Mouse (Mus musculus) CD8-positive naive resting alpha-beta T cell, adult 57 days (primary cell): Measurements from ENCODE around the gene Arhgef10l. TPM values are rescaled to one million over a fixed set of nuclear protein-coding genes. Genes with fewer than 3 reads are reported as not detected.

ENCODE experiments used
- total RNA-seq: library from RNA; stranded (reverse); gene quantifications from one replicate; pipeline ENCODE4 v1.2.4, GENCODE M21; 2023

Arhgef10l gene
- 0.77 TPM for total RNA-seq

DNA sequence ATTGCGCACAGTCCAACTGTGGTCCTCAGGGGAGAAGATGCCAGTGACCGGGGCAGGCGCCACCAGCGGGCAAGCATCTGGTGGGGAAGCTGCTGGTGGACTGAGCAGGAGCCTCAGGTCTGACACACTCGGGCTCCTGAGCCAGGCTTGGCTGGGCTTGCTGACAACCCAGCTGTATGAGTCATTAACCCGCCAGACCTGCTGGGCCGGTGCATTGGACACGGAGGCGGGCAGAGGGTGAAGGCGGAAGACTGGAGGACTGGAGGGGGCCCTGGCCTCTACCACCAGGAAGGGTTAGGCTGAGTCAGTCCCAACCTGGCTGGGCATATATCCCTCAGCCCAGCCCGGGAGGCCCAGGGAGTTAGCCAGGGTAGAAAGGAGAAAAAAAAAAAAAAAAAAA lies at the start of gene Arhgef10l:
Arhgef10l (minus strand) TSS at position 253 of the 400 bp plus-strand sequence.

DNA sequence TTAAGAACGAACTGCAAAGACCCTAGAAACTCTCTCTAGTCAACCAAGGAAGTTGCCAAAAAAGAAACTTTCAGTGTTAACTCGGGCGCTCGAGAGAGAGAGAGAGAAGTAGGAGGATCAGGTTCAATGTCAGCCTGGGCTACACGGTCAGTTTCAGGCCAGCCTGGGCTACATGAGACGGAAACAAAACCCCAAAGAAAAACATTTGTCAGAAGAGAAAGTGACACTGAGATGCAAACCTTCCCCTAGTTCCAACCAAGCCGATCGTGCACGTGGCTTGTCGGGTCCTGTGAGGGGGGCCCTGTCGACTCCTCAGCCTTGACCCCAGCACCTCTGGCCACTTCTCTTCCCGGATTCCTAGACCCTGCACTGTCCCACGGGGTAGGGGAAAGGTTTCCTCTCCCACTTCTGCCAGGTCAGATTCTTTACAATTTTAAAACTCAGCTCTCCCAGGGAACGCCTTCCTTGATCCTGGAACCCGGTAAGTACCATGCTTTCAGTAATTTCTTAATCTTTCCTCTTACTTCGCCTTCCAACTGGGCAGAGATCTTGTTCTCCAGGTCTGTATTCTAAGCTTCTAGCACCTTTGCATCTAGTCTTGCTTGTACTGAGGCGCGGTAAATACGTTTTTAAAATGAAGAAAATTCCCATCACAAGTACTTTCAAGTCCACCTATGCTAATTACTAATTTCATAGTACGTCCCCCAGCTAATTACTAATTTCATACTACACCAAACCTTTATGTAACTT lies 34.6 kb upstream of the Arhgef10l start, which contains the start of gene Rcc2:
Rcc2 (plus strand) TSS at position 273 of the 750 bp plus-strand sequence.

Other genes with a start within 250 kb of the Arhgef10l start
- gene Rcc2, start 34.5 kb upstream of the Arhgef10l start, total RNA-seq = 134 TPM
- gene Padi6, start 76.6 kb upstream of the Arhgef10l start, total RNA-seq = not detected
- 0.67 TPM for gene Padi4, start 108.2 kb upstream of the Arhgef10l start, total RNA-seq
- gene Padi3, start 144.6 kb upstream of the Arhgef10l start, total RNA-seq = not detected
- gene Padi1, start 179.8 kb upstream of the Arhgef10l start, total RNA-seq = 0.31 TPM
- 42.4 TPM for gene Padi2, start 240.3 kb upstream of the Arhgef10l start, total RNA-seq